Mouse (Mus musculus) embryo, embryonic 10.5 days (tissue): ENCODE measurements around the gene Naa25.

Experiments used
- DNase-seq: peaks from one replicate; pipeline ENCODE4 v3.0.0-alpha.2; 2015; ENCODE audit warnings: low spot score

The Naa25 gene

GRCm38 (mm10) chr5:121452906-121453305 lies 55.2 kb downstream of the Naa25 start:
- DNase-seq, result no peak

- no peak for DNase-seq
Observed at GRCm38 (mm10) chr5:121453743-121454502, 56.2 kb downstream of the Naa25 start.

GRCm38 (mm10) chr5:121454503-121454782 lies 56.7 kb downstream of the Naa25 start:
- DNase-seq, result no peak

GRCm38 (mm10) chr5:121455510-121456265 lies 58.0 kb downstream of the Naa25 start:
- DNase-seq, result no peak

- no peak for DNase-seq
Observed at GRCm38 (mm10) chr5:121461339-121462170, 63.8 kb downstream of the Naa25 start.

- no peak for DNase-seq
Observed at GRCm38 (mm10) chr5:121462171-121462502, 64.4 kb downstream of the Naa25 start.

GRCm38 (mm10) chr5:121462967-121463366 lies 65.2 kb downstream of the Naa25 start:
- no peak for DNase-seq

- no peak for DNase-seq
Observed at GRCm38 (mm10) chr5:121463601-121464250, 66.0 kb downstream of the Naa25 start.

- no peak for DNase-seq
Observed at GRCm38 (mm10) chr5:121469566-121469965, 71.8 kb downstream of the Naa25 start.

GRCm38 (mm10) chr5:121472411-121472810 lies 74.7 kb downstream of the Naa25 start:
- DNase-seq, result no peak

GRCm38 (mm10) chr5:121474610-121475009 lies 76.9 kb downstream of the Naa25 start:
- DNase-seq, result no peak

- no peak for DNase-seq
Observed at GRCm38 (mm10) chr5:121476040-121476439, 78.3 kb downstream of the Naa25 start.

- DNase-seq, result peak; percentile 89
Observed at GRCm38 (mm10) chr5:121477680-121478079, 79.9 kb downstream of the Naa25 start.

GRCm38 (mm10) chr5:121484801-121485200 lies 87.1 kb downstream of the Naa25 start:
- DNase-seq, result no peak

- DNase-seq, result no peak
Observed at GRCm38 (mm10) chr5:121493305-121493704, 95.6 kb downstream of the Naa25 start.
